Mouse (Mus musculus): ENCODE data around the gene Gm13090. TPM values are rescaled to one million over a fixed set of nuclear protein-coding genes. Genes with fewer than 3 reads are reported as not detected.

The Gm13090 gene
- total and polyA plus RNA-seq, 3 experiments: not detected

DNA sequence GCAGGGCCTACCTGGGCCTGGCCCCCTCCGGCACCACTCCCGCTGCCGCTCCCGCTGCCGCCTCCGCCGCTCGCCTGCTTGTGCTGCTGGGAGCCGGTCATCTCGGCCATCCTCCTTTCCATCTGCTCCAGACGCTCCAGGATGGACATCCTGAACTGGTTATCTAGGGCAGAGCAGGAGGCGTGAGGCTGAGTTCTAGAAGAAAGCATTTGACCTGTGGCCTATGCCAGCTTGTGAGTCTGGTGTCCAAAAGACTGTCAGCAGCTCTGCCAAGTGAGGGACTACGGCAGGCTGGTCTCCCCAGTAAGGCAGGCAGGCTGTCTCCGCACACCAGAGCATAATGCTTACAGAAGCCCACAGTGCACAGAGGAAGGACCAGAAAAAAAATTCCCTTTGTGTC is 551 bp upstream of the Gm13090 start:
- no peak for ATAC-seq (ENCODE audit: extremely low read depth, insufficient number of reproducible peaks, low FRiP score, poor library complexity, severe bottlenecking)
- Histone ChIP-seq H3K4me1 (ENCODE audit: insufficient read depth, low read depth, low read length) (no peaks in the 10 kb centered on the region), H3K4me3 (ENCODE audit: low read depth, low read length) (no peak overlapping the region), H3K9me3 (replicated peaks) (peaks cover 58% of the 10 kb centered on the region), H3K27me3 (ENCODE audit: insufficient read depth, low read length) (no peaks in the 10 kb centered on the region), H3K36me3 (replicated peaks) (no peaks in the 10 kb centered on the region)
- TF ChIP-seq GATA1 (IDR thresholded peaks at IDR 0.05; ENCODE audit: borderline replicate concordance, low read length) (no peak), TAL1 (conservative IDR thresholded peaks at IDR 0.05; ENCODE audit: low read depth, low read length) (no peak), GATA2 (IDR thresholded peaks at IDR 0.05; ENCODE audit: borderline replicate concordance, low read depth, low read length) (no peak), POLR2AphosphoS5 (IDR thresholded peaks at IDR 0.05; ENCODE audit: insufficient replicate concordance, low read depth, low read length) (no peak), CTCF (IDR thresholded peaks at IDR 0.05; ENCODE audit: low read depth, low read length) (no peak)
- no peak for DNase-seq (ENCODE audit: low spot score)

DNA sequence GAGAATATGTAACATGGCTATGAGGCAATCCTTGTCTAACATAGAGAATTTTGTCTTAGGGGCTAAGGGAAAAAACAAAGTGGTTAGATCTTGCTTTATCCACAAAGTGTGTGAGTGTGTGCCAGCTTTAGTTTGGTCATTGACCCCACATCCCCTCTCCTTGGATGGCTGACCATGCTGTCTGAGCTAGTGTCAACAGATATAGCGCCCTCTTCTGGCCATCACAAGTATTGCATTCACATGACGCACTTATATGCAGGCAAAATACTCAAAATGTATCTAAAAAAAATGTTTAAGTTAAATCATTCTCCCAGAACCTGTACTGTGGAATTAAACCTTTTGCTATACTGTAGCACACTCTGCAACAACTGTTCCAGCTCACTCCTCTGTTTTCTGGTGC is 5.8 kb downstream of the Gm13090 start:
- H3K27me3 ChIP-seq (ENCODE audit: insufficient read depth, low read length): no peaks in the 10 kb centered on the region
- H3K36me3 ChIP-seq (replicated peaks): no peaks in the 10 kb centered on the region
- DNase-seq (ENCODE audit: low spot score) (no peak), ATAC-seq (ENCODE audit: extremely low read depth, insufficient number of reproducible peaks, low FRiP score, poor library complexity, severe bottlenecking) (no peak)
- H3K4me3 ChIP-seq (ENCODE audit: low read depth, low read length): no peak overlapping the region
- H3K9me3 ChIP-seq (replicated peaks): peaks cover 59% of the 10 kb centered on the region
- no peaks in the 10 kb centered on the region for H3K4me1 ChIP-seq (ENCODE audit: insufficient read depth, low read depth, low read length)
- TF ChIP-seq CTCF (IDR thresholded peaks at IDR 0.05; ENCODE audit: low read depth, low read length) (no peak), TAL1 (conservative IDR thresholded peaks at IDR 0.05; ENCODE audit: low read depth, low read length) (no peak), GATA2 (IDR thresholded peaks at IDR 0.05; ENCODE audit: borderline replicate concordance, low read depth, low read length) (no peak), GATA1 (IDR thresholded peaks at IDR 0.05; ENCODE audit: borderline replicate concordance, low read length) (no peak), POLR2AphosphoS5 (IDR thresholded peaks at IDR 0.05; ENCODE audit: insufficient replicate concordance, low read depth, low read length) (no peak)

DNA sequence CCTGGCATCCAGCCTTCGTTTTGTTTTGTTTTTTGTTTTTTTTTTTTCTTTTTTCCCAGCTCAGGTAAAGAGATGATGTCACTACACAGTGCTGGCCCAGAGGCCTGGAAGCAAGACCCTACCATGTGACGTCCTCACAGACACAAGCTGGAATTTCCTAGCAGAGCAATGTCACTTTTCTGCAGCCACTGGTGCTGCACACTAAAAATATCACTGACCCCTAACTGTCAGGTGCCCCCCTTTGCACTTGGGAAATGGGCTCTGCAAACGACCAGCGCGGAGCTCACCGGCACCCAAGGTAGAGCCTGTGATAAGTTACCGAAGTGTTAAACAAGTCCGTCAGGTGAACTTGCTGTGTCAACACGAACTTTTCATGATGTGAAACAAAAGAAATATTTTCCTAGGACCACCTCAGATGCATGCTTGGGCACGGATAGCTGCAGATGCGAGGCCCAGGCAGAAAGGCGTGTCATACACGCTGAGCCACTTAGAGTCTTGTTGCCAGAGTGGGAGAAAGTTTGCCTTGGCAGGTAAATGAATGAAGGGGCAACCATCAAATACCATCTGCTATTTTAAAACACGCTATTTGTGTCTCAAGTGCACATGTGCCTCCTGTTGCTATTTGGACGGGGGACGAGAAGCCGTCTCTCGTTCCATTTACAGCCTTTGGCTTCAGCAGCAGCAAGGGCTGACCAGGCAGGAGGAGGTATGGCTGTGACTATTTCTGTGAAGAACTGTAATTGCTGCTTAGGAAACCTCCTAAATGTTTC is 7.1 kb downstream of the Gm13090 start:
- H3K9me3 ChIP-seq (replicated peaks): peaks cover 62% of the 10 kb centered on the region
- no peak overlapping the region for H3K4me3 ChIP-seq (ENCODE audit: low read depth, low read length)
- DNase-seq (ENCODE audit: low spot score): no peak
- no peak for ATAC-seq (ENCODE audit: extremely low read depth, insufficient number of reproducible peaks, low FRiP score, poor library complexity, severe bottlenecking)
- H3K27me3 ChIP-seq (ENCODE audit: insufficient read depth, low read length): no peaks in the 10 kb centered on the region
- no peaks in the 10 kb centered on the region for H3K36me3 ChIP-seq (replicated peaks)
- H3K4me1 ChIP-seq (ENCODE audit: insufficient read depth, low read depth, low read length): no peaks in the 10 kb centered on the region
- no peak for TF ChIP-seq GATA1 (IDR thresholded peaks at IDR 0.05; ENCODE audit: borderline replicate concordance, low read length)
- TF ChIP-seq CTCF (IDR thresholded peaks at IDR 0.05; ENCODE audit: low read depth, low read length): no peak
- no peak for TF ChIP-seq POLR2AphosphoS5 (IDR thresholded peaks at IDR 0.05; ENCODE audit: insufficient replicate concordance, low read depth, low read length)
- no peak for TF ChIP-seq TAL1 (conservative IDR thresholded peaks at IDR 0.05; ENCODE audit: low read depth, low read length)
- no peak for TF ChIP-seq GATA2 (IDR thresholded peaks at IDR 0.05; ENCODE audit: borderline replicate concordance, low read depth, low read length)

GRCm38 (mm10) chr4:151097104-151097438 is 7.7 kb downstream of the Gm13090 start:
- DNase-seq (ENCODE audit: low spot score): no peak
- TF ChIP-seq TAL1 (conservative IDR thresholded peaks at IDR 0.05; ENCODE audit: low read depth, low read length) (no peak), CTCF (IDR thresholded peaks at IDR 0.05; ENCODE audit: low read depth, low read length) (no peak), POLR2AphosphoS5 (IDR thresholded peaks at IDR 0.05; ENCODE audit: insufficient replicate concordance, low read depth, low read length) (no peak), GATA2 (IDR thresholded peaks at IDR 0.05; ENCODE audit: borderline replicate concordance, low read depth, low read length) (no peak), GATA1 (IDR thresholded peaks at IDR 0.05; ENCODE audit: borderline replicate concordance, low read length) (no peak)
- H3K4me3 ChIP-seq (ENCODE audit: low read depth, low read length): no peak overlapping the region
- no peaks in the 10 kb centered on the region for H3K36me3 ChIP-seq (replicated peaks)
- no peak for ATAC-seq (ENCODE audit: extremely low read depth, insufficient number of reproducible peaks, low FRiP score, poor library complexity, severe bottlenecking)
- no peaks in the 10 kb centered on the region for H3K4me1 ChIP-seq (ENCODE audit: insufficient read depth, low read depth, low read length)
- peaks cover 67% of the 10 kb centered on the region for H3K9me3 ChIP-seq (replicated peaks)
- H3K27me3 ChIP-seq (ENCODE audit: insufficient read depth, low read length): no peaks in the 10 kb centered on the region

DNA sequence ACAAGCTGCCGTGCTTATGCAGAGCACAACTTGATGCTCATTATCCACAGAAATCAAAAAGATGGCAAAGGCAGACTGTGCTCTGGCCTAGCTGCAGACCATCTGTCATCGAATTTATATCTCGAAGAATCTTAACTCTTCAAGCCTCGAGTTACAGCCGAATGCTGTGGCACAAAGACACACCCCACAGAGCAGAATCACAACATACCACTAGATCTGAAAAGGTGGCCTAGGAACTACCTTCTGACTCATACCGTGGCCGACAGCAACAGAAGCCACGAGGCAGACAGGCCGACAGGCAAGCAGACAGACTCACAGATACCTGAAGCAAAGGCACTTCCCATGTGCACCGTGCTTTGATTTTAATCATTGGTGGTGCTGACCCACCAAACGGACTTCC is 14.3 kb downstream of the Gm13090 start:
- H3K27me3 ChIP-seq (ENCODE audit: insufficient read depth, low read length): no peaks in the 10 kb centered on the region
- DNase-seq (ENCODE audit: low spot score): no peak
- H3K4me3 ChIP-seq (ENCODE audit: low read depth, low read length): no peak overlapping the region
- peaks cover 63% of the 10 kb centered on the region for H3K9me3 ChIP-seq (replicated peaks)
- ATAC-seq (ENCODE audit: extremely low read depth, insufficient number of reproducible peaks, low FRiP score, poor library complexity, severe bottlenecking): no peak
- H3K36me3 ChIP-seq (replicated peaks): no peaks in the 10 kb centered on the region
- TF ChIP-seq TAL1 (conservative IDR thresholded peaks at IDR 0.05; ENCODE audit: low read depth, low read length): no peak
- no peak for TF ChIP-seq GATA1 (IDR thresholded peaks at IDR 0.05; ENCODE audit: borderline replicate concordance, low read length)
- no peak for TF ChIP-seq CTCF (IDR thresholded peaks at IDR 0.05; ENCODE audit: low read depth, low read length)
- no peak for TF ChIP-seq GATA2 (IDR thresholded peaks at IDR 0.05; ENCODE audit: borderline replicate concordance, low read depth, low read length)
- TF ChIP-seq POLR2AphosphoS5 (IDR thresholded peaks at IDR 0.05; ENCODE audit: insufficient replicate concordance, low read depth, low read length): no peak
- no peaks in the 10 kb centered on the region for H3K4me1 ChIP-seq (ENCODE audit: insufficient read depth, low read depth, low read length)

- no peak overlapping the region for H3K4me3 ChIP-seq (ENCODE audit: low read depth, low read length)
- peaks cover 66% of the 10 kb centered on the region for H3K9me3 ChIP-seq (replicated peaks)
- H3K36me3 ChIP-seq (replicated peaks): no peaks in the 10 kb centered on the region
- H3K4me1 ChIP-seq (ENCODE audit: insufficient read depth, low read depth, low read length): no peaks in the 10 kb centered on the region
- DNase-seq (ENCODE audit: low spot score) (no peak), ATAC-seq (ENCODE audit: extremely low read depth, insufficient number of reproducible peaks, low FRiP score, poor library complexity, severe bottlenecking) (no peak)
- H3K27me3 ChIP-seq (ENCODE audit: insufficient read depth, low read length): no peaks in the 10 kb centered on the region
- TF ChIP-seq GATA1 (IDR thresholded peaks at IDR 0.05; ENCODE audit: borderline replicate concordance, low read length): no peak
Measured at GRCm38 (mm10) chr4:151104147-151104546, 14.8 kb downstream of the Gm13090 start.

Data from G1E (cell line).